Mouse (Mus musculus): ENCODE measurements around the gene Olfr365.

The Olfr365 gene

DNA sequence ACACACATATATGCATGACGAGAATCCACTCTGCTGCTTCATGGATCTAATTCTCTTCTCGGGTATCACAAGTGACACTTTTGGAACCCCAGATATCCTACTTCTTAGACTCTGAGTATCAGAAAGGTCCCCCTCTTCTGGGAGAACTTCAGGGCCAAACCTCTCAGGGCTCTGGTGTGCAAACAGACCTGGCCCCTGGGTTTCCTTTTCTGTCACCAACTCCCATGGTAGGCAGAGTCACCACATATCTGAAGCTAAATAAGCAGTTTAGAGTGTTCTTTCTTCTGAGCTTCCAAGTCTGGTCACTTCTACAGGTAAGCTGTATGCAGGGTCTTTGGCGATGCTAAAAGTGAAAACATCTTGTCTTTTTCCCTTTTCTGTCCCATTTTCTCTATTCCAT lies at the start of gene Olfr365:
TSS of gene Olfr365 (plus strand) at position 301 of the 400 bp plus-strand sequence.
- DNase-seq (ENCODE audit: low read depth) = no peak

DNA sequence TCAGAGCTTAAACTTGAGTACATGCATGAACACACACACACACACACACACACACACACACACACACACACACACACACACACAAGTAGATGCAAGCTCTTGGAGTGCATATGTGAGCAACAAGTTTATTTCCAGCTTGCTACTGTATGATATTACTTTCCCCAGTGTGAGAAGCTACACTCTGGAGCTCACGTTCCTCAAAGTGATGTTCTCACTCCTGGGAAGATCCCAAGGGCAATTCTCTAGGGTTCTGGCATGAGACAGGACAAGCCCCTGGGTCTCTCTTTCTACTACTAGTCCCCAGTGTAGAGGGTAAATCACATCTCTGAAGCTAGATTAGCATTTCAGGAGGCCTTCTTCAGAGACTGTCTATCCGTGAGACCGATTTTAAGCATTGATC lies 49.0 kb upstream of the Olfr365 start, which contains the start of gene Olfr364-ps1:
TSS of gene Olfr364-ps1 (plus strand) at position 301 of the 400 bp plus-strand sequence.
- DNase-seq (ENCODE audit: low read depth) = no peak

DNA sequence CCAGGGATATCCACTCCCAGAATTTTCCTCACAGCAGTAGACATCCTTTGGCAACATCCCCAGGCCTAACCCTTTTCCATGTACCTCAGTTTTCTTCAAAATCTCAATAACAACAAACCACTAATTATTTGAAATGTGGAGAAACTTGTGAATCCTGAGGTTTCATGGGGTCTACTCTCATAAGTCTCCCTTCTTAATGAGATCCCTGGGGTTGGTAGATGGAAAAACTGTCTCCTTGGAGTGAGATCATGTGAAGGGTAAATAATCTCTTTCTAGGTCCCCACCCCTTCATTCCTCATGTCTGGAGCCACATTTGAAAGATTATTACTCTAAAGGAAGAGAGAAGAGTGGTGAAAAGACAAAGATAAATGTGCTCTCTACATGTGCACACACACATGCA lies 23.3 kb downstream of the Olfr365 start, which contains the start of gene Olfr366:
TSS of gene Olfr366 (plus strand) at position 301 of the 400 bp plus-strand sequence.
- DNase-seq (ENCODE audit: low read depth) = no peak

All from induced T-regulatory cell, adult 2 months (primary cell).